Mouse (Mus musculus): ENCODE data around the gene Sgo2a. TPM values are rescaled to one million over a fixed set of nuclear protein-coding genes. Genes with fewer than 3 reads are reported as not detected.

Sgo2a gene
- polyA plus RNA-seq, 1 experiment: 0.29 TPM

GRCm38 (mm10) chr1:58072416-58072815 is 76.6 kb downstream of the Sgo2a start:
- Histone ChIP-seq H3K9me3 (no peaks in the 10 kb centered on the region; the same call in 1 of the 2 replicates), H3K36me3 (replicated peaks; ENCODE audit: low read length) (no peaks in the 10 kb centered on the region), H3K4me3 (replicated peaks) (no peak overlapping the region), H3K4me1 (no peaks in the 10 kb centered on the region), H3K27me3 (replicated peaks) (peaks cover 4% of the 10 kb centered on the region)
- TF ChIP-seq FLI1 (IDR thresholded peaks at IDR 0.05; ENCODE audit: low read length) (no peak), GATA1 (IDR thresholded peaks at IDR 0.05; ENCODE audit: borderline replicate concordance, low read length) (no peak)

- peaks cover 4% of the 10 kb centered on the region for H3K27me3 ChIP-seq (replicated peaks)
- no peaks in the 10 kb centered on the region for H3K4me1 ChIP-seq
- H3K4me3 ChIP-seq (replicated peaks): no peak overlapping the region
- no peak for TF ChIP-seq FLI1 (IDR thresholded peaks at IDR 0.05; ENCODE audit: low read length)
- no peak for TF ChIP-seq GATA1 (IDR thresholded peaks at IDR 0.05; ENCODE audit: borderline replicate concordance, low read length)
- H3K36me3 ChIP-seq (replicated peaks; ENCODE audit: low read length): no peaks in the 10 kb centered on the region
- no peaks in the 10 kb centered on the region; the same call in 1 of the 2 replicates for H3K9me3 ChIP-seq
Observed at GRCm38 (mm10) chr1:58072991-58073730, 77.4 kb downstream of the Sgo2a start.

GRCm38 (mm10) chr1:58074266-58074665 is 78.5 kb downstream of the Sgo2a start:
- Histone ChIP-seq H3K27me3 (replicated peaks) (peaks cover 4% of the 10 kb centered on the region), H3K4me1 (no peaks in the 10 kb centered on the region), H3K4me3 (replicated peaks) (no peak overlapping the region), H3K36me3 (replicated peaks; ENCODE audit: low read length) (no peaks in the 10 kb centered on the region), H3K9me3 (no peaks in the 10 kb centered on the region; the same call in 1 of the 2 replicates)
- TF ChIP-seq GATA1 (IDR thresholded peaks at IDR 0.05; ENCODE audit: borderline replicate concordance, low read length) (no peak), FLI1 (IDR thresholded peaks at IDR 0.05; ENCODE audit: low read length) (no peak)

Other genes starting within 250 kb of the Sgo2a start
- gene Spats2l, start 221.8 kb upstream of the Sgo2a start, polyA plus RNA-seq (2012; ENCODE audit: insufficient read depth, low replicate concordance): not detected in 2 replicates
- gene Kctd18, start 23.0 kb downstream of the Sgo2a start, polyA plus RNA-seq (2012; ENCODE audit: insufficient read depth, low replicate concordance): 6.8 and 25.8 TPM in 2 replicates
- 0.66 TPM in 1 of 2 replicates, not detected in the other for gene Aox1, start 34.0 kb downstream of the Sgo2a start, polyA plus RNA-seq (2012; ENCODE audit: insufficient read depth, low replicate concordance)
- gene Aox3, start 117.2 kb downstream of the Sgo2a start, polyA plus RNA-seq (2012; ENCODE audit: insufficient read depth, low replicate concordance): 0.21 TPM in 1 of 2 replicates, not detected in the other
- not detected in 2 replicates for gene Aox4, start 214.4 kb downstream of the Sgo2a start, polyA plus RNA-seq (2012; ENCODE audit: insufficient read depth, low replicate concordance)

Data from megakaryocyte, embryonic 14.5 days (primary cell).